In genomic region chr11:20243214-20243913, GRCm38 (mm10) we compare ENCODE assay signal across 10 mouse cellular contexts. TPM values are rescaled to one million over a fixed set of nuclear protein-coding genes. Genes with fewer than 3 reads are reported as not detected.
DNase-seq lines count a peak whose midpoint lies in the region; ATAC-seq and TF ChIP-seq lines count a peak whose summit lies in the region.
"Had no signal": no experiment of that assay in that cellular context is flagged by ENCODE, and none has a peak within 500 bp of the region (broad histone marks: within the 10 kb centered on the region; RNA-seq: fewer than 3 reads in every experiment).

No protein-coding gene starts in this region.

- peaks cover 62% of the 10 kb centered on the region for H3K4me1 ChIP-seq in heart, embryonic 12.5 days (replicated peaks)
- peaks cover 22% of the 10 kb centered on the region for H3K4me1 ChIP-seq in liver, postnatal 0 days (ENCODE audit: insufficient read depth)

- TF ChIP-seq CTCF in liver, postnatal 0 days (IDR thresholded peaks at IDR 0.05; ENCODE audit: low read depth) = peak; percentile 18; the same call in 1 of the 2 replicates

- H3K27me3 ChIP-seq in heart, embryonic 12.5 days (replicated peaks) = no peaks in the 10 kb centered on the region
- H3K27me3 ChIP-seq in liver, postnatal 0 days (ENCODE audit: insufficient read depth, low read length) = no peaks in the 10 kb centered on the region
- H3K27me3 ChIP-seq: hindbrain, embryonic 15.5 days; Patski had no signal

- intact Hi-C loops in heart, postnatal 10 days (cut with DNase I) = loop anchor here (10.0 kb wide), 1 partner anchor 419 kb away; no protein-coding TSS in a partner anchor
- intact Hi-C loops in left cerebral cortex, postnatal 14 days (cut with DNase I) = no loop called here

- H3K4me2 ChIP-seq in heart, embryonic 12.5 days = no peak overlapping the region
- no peak overlapping the region for H3K4me2 ChIP-seq in liver, postnatal 0 days (ENCODE audit: low read depth, low read length)
- H3K4me2 ChIP-seq: hindbrain, embryonic 15.5 days had no signal

- H3K27ac ChIP-seq in heart, embryonic 12.5 days (ENCODE audit: poor library complexity, severe bottlenecking) = no peak overlapping the region
- no peak overlapping the region for H3K27ac ChIP-seq in liver, postnatal 0 days (ENCODE audit: low read depth)
- H3K27ac ChIP-seq: hindbrain, embryonic 15.5 days had no signal

- TF ChIP-seq EP300 in liver, postnatal 0 days (IDR thresholded peaks at IDR 0.05; ENCODE audit: low read depth) = no peak

- no peak for DNase-seq in heart, postnatal 10 days
- DNase-seq in ZHBTc4 (ENCODE audit: low read depth, low spot score) = peak; percentile 60
- DNase-seq in hindlimb bud, embryonic 11.5 days (ENCODE audit: extremely low spot score, low read depth, low spot score) = peak; percentile 41
- no peak for DNase-seq in liver, postnatal 0 days
- DNase-seq in left cerebral cortex, postnatal 14 days (ENCODE audit: low spot score in 2 of 2) = no peak
- no peak for DNase-seq in urinary bladder, postnatal 4 days (ENCODE audit: low spot score in 2 of 2)

- no peak overlapping the region for H3K4me3 ChIP-seq in heart, embryonic 12.5 days
- H3K4me3 ChIP-seq in liver, postnatal 0 days (ENCODE audit: low read depth, low read length) = no peak overlapping the region
- H3K4me3 ChIP-seq: hindbrain, embryonic 15.5 days had no signal

- H3K36me3 ChIP-seq in heart, embryonic 12.5 days = peaks cover 57% of the 10 kb centered on the region
- H3K36me3 ChIP-seq in liver, postnatal 0 days (replicated peaks; ENCODE audit: insufficient read depth, low read length) = peaks cover 33% of the 10 kb centered on the region

- 37% methylated on average over 9 of the region's 9 CpGs for WGBS in heart, embryonic 12.5 days
- WGBS in liver, postnatal 0 days (ENCODE audit: insufficient replicate concordance) = 55% methylated on average over 9 of the region's 9 CpGs

- no peak overlapping the region for H3K9ac ChIP-seq in heart, embryonic 12.5 days
- no peak overlapping the region for H3K9ac ChIP-seq in liver, postnatal 0 days (replicated peaks)
- H3K9ac ChIP-seq: hindbrain, embryonic 15.5 days had no signal

- peak; percentile 46; the same call in 1 of the 2 replicates for ATAC-seq in heart, embryonic 12.5 days (ENCODE audit: insufficient number of reproducible peaks, low FRiP score)
- ATAC-seq in liver, postnatal 0 days = no peak
- no peak for ATAC-seq in inflammation-experienced regulatory T-cells, adult 6 months
- ATAC-seq: Patski had no signal

- H3K9me3 ChIP-seq in heart, embryonic 12.5 days (replicated peaks) = no peaks in the 10 kb centered on the region
- no peaks in the 10 kb centered on the region for H3K9me3 ChIP-seq in liver, postnatal 0 days (ENCODE audit: low read length)
- H3K9me3 ChIP-seq: hindbrain, embryonic 15.5 days had no signal

RNA-seq across cellular contexts. Expression of gene Cep68, which starts 5.9 kb away (rescaled TPM):
- 36.1 and 39.5 TPM in 2 replicates for polyA plus RNA-seq in heart, embryonic 12.5 days (2016; fragmentation: Nextera tagmentation; extraction: Ambion mirVana)
- total RNA-seq in heart, postnatal 10 days (2021) = 10 to 100 TPM; 40.0 to 42.7 TPM
- 4.8 and 4.9 TPM in 2 replicates for polyA plus RNA-seq in liver, postnatal 0 days (2015; fragmentation: Nextera tagmentation; extraction: Ambion mirVana)
- 10 to 100 TPM in 2 of 3 experiments, 1 to 10 TPM in 1; 9.9 to 15.0 (median 10.6) TPM for polyA plus RNA-seq in inflammation-experienced regulatory T-cells, adult 6 months (2017; shearing (Covaris generic))
- total RNA-seq in left cerebral cortex, postnatal 14 days (2021) = 10 to 100 TPM; 31.3 to 31.7 TPM

RNA-seq across cellular contexts. Expression of gene Rab1a, which starts 42.1 kb away (rescaled TPM):
- 233 and 237 TPM in 2 replicates for polyA plus RNA-seq in heart, embryonic 12.5 days (2016; fragmentation: Nextera tagmentation; extraction: Ambion mirVana)
- 100 to 1,000 TPM; 163 to 167 TPM for total RNA-seq in heart, postnatal 10 days (2021)
- polyA plus RNA-seq in liver, postnatal 0 days (2015; fragmentation: Nextera tagmentation; extraction: Ambion mirVana) = 141 and 143 TPM in 2 replicates
- polyA plus RNA-seq in inflammation-experienced regulatory T-cells, adult 6 months (2017; shearing (Covaris generic)) = 100 to 1,000 TPM in 1 of 3 experiments, 10 to 100 TPM in 2; 84.7 to 147 (median 85.4) TPM
- total RNA-seq in left cerebral cortex, postnatal 14 days (2021) = 100 to 1,000 TPM; 204 to 206 TPM

Comparison
In these comparisons a context has a peak if more than half of its experiments do, and no peak if none do; other contexts are left out.
1. DNase-seq: peak in ZHBTc4 (single experiment) and hindlimb bud, embryonic 11.5 days (single experiment); none in heart, postnatal 10 days (0 of 2), liver, postnatal 0 days (single experiment), left cerebral cortex, postnatal 14 days (0 of 2) and urinary bladder, postnatal 4 days (0 of 2).